Mouse (Mus musculus): ENCODE measurements around the gene Cdca4. TPM values are rescaled to one million over a fixed set of nuclear protein-coding genes. Genes with fewer than 3 reads are reported as not detected.
"Not testable (repeated sequence)": the region's sequence is repeated elsewhere in the genome, so short reads cannot be mapped to it uniquely, and the experiment has no call there.

Cdca4 gene
- total RNA-seq, 4 experiments from 2014 or later = 5.6 to 6.5 (median 6.2) TPM

DNA sequence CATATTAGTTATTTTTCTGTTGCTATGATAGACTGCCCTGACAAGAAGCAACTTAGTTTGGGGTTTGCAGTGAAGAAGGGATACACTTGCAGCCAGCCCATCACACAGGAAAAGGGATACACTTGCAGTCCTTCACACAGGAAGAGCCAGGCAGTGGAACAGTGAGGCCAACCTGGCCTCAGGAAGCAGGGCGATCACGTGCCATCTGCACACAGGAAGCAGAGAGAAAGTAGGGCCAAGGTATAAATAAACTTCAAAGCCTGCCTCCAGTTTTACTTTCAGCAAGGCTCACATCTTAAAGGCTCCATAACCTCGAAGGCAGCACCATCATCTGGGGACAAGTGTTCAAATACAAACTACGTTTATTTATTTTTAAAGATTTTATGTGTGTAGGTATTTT is 6.0 kb downstream of the Cdca4 start:
- DNase-seq (ENCODE audit: low spot score) = no peak

DNA sequence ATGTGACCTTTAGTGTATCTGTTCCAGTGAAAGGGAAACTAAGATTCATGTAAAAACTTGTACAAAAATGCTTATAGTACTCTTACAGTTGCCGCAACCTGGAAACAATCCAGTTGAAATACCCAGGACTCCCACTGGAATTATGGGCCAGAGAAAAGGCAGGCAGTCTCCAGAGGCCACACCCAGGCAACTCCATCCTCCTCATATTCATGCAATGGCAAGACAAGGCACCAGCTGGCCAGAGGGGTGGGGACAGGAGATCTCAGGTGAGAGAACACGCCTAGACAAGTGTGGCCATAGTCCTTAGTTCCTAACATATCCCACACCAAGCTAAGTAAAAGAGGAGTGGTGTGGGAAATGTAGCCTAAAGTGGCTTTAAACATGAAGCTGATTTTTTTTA is 6.5 kb downstream of the Cdca4 start:
- no peak for DNase-seq (ENCODE audit: low spot score)

DNA sequence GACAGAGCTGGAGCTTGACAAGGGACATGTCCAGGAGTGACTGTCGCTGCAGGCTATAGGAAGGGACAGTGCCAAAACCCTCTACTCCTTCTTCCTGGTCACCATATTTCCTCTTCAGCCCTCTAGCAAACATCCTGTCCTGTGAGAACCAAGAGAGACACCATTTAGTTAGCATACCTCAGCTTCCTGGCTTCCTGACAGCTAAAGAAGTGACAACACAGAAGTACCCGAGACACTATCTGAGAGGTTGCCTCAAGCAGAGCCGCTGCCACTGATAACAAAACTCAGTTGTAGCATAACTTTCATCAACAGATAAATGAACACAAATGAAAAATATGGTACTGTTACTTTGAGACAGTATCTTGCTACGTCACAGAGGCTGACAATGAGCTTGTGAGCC is 7.2 kb downstream of the Cdca4 start:
- DNase-seq (ENCODE audit: low spot score) = no peak

DNA sequence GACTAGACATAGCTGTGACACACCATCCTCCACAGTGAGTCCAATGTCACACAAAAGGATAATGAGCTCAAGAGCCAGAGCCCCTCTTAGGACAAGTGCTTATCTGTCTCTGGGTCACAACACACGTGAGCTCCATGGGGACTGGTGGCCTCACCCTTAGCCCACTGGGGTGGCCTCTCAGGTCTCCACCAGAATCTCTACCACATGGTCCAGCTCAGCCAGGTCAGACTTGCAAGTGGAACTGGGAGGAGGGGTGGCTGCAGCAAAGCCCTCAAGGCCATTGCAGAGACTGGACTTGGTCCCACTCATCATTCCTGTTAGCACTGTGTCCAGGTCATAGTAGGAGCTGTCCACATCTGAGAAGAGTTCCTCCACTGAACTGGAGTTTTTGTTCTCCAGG is 8.0 kb downstream of the Cdca4 start:
- no peak for DNase-seq (ENCODE audit: low spot score)

DNA sequence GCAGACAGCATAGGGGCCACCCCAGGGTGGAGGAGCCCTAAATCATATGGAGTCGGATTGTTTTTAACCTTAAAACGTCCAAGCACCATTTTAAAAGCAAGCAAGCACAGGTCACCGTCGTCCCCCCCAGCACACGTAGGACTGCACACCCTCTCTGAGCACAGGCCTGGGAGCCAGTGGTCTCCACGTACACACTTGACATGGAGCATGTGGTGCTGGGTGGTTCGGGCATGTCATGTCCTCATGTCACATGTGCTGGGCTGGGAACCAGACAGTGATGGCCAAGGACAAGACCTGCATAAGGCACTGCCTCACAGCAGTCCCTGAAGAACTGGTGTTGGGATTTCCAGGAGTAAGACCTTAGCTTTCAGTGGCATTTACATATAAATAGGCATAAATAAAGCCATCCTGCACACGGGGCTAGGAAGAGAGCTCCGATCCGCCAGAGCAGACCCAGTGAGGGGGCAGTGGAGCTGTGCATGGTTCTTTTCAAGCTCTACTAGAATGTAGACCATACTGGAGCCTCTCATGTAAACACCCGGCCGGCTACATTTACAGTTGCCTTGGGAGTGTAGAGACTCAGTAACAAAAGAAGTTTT is 8.7 kb downstream of the Cdca4 start:
- DNase-seq (ENCODE audit: low spot score) = no peak

DNA sequence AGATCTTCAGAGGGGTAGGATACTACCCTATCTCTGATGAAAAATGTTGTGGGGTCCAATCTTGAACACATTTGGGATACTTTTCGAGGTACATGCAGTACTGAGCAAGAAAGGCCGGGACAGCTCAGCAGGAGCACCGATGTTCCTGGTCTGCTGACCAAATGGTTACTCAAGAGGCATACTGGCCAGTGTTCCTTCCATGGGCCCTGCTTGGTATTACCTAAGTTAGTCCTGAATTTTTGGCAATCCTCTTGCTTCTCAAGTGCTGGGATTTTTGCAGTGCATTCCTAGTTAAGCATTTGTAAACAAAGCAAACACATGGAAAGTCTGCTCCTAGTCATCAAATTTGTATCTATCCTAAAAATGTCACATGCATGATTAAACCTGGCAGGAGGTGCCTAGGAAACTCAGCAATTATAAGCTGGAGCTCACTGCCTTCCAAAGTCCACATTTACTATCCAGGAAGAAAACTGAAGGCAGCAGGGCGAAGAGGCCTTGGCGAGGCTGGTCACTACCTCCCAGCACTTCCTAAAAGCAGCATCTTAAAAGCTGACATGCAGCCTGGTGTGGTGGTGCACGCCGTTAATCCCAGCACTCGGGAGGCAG is 10.1 kb downstream of the Cdca4 start:
- DNase-seq (ENCODE audit: low spot score) = no peak

DNA sequence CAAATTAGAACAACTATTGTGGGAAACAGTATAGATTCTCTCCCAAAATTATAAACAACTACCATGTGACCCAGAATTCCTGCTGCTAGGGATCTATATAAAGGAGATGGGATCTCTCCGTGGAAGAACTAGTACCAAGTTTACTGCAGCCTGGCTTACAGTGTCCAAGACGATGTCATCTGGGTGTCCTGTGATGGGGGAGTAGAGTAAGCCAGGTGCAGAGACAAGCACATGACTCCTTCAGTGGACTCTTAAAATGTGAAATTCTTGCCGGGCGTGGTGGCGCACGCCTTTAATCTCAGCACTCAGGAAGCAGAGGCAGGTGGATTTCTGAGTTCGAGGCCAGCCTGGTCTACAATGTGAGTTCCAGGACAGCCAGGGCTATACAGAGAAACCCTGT is 12.4 kb downstream of the Cdca4 start:
- not testable (repeated sequence) for DNase-seq (ENCODE audit: low spot score)

DNA sequence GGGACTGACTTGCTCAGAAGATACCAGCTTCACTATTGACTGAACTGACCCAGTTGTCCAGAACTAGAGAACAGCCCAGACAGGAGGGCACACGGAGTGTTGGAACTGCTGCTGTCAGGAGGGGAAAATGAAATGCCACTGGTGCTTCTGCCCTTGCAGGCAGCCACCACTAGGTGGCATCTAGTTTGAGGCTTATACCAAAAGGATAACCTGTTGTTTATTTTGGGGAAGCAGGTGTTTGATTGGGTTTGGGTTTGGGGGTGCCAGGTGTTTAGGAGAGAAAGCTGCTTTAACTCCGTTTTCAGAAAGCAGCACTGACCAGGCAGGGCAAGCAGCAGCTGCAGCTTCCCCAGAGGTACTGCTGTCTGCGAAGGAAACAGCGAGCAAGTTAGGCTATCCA is 12.9 kb downstream of the Cdca4 start:
- no peak for DNase-seq (ENCODE audit: low spot score)

DNA sequence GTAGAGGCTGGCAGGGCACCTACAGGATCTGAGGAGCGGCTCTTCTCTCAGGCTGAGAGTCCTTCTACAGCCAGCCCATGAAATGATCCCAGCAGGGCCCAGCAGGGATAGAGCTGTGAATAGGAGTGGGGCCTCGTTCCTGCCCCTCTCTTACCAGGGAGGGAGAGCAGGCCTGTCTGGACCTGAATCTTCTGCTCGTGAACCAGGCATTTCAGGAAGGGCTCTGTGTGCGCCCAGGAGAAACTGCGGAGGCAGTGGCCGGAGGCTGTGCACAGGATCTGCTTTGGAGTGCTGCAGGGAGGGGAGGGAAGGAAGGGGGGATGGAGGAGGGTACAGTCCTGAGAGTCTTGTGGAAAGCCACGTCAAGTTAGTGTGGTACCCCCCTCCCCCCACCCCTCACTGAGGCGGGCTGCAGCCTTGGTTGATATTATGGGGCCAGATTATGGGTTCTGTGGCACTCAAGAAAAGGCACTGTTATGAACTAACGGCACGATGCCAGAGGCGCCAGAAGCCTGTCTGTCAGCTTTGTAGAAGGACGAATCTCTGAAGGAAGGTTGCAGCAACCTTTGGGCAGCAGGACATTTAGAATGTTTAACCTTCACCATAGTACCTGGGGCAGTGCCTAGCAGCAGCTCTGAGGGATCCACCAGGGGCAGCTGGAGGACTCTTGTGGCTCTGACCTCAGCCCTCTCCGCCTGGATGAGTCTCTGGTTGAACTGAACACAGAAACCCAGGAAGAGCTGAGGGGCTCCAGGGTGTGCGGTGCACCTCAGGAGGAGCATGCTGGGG is 14.3 kb downstream of the Cdca4 start:
- no peak for DNase-seq (ENCODE audit: low spot score)

DNA sequence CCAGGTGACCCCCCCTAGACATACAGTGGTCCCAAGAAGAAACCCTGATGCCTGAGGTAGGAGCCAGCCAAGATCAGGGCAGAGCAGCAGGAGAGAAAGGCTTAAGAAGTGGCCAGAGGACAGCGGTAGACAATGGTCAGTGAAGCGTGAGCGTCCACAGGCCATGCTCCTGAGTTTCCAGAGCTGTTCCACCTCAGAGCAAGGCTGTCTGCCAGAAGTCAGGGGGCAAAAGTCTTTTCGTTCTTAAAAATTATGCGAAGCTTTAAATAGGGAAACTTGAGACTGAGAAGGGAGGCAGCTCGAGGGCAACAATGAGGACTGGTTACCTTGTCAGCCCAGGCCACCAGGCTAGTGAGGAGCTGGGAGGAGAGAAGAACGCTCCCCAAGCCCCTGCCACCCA is 15.9 kb downstream of the Cdca4 start:
- DNase-seq (ENCODE audit: low spot score) = no peak

DNA sequence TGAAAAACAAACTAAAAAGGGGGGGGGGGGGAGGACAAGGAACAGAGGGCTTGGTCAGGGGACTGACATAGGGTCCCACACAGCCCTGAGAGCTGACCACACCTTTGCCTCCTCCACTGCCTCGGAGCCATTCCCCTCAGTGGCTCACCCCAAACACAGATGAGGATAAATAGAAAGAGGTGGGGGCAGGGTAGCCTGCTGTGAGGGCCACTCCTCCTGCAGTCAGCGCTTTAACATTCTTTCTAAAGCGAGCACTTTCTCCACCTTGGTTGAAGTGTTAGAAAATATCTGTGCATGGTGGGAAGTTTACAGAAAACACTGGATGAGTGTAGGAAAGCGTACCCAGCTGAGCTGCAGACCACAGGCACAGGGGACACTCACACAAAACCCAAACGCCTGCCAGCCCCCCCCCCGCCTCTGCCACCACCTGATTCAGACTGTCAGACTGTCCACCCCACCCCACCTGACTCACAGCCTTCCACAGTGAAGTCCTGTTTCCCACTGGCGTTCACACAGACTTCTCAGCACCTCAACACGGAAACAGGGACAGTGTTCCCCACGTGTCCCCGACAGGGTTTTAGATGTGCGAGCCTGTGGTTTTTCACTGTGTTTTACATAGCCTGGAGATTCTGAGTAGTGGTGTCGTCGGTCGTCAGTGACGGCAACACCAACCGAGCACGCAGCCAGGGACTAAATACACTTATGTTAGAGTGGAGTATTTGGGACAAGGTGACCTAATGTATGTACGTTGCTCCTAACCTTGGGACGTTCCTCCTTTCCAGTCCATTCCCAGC is 18.9 kb downstream of the Cdca4 start:
- DNase-seq (ENCODE audit: low spot score) = no peak

DNA sequence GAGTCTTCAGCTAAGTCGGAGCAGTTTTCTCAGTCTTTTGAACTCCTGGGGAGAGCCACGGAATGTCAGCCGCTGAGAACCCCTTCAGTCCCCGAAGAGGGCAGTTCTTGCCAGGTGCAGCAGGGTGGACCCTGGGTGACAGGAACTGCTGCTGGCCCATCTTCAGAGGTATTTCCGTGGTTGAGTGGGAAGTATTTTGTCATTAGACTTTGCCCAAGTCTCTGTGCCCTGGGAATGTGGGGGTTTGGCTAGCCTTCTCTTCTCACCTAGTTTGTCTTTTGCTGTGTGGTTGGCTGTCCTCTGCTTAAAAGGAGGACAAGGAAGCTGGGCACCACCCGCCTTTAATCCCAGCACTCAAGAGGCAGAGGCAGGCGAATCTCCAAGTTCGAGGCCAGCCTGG is 19.6 kb downstream of the Cdca4 start:
- DNase-seq (ENCODE audit: low spot score) = no peak

DNA sequence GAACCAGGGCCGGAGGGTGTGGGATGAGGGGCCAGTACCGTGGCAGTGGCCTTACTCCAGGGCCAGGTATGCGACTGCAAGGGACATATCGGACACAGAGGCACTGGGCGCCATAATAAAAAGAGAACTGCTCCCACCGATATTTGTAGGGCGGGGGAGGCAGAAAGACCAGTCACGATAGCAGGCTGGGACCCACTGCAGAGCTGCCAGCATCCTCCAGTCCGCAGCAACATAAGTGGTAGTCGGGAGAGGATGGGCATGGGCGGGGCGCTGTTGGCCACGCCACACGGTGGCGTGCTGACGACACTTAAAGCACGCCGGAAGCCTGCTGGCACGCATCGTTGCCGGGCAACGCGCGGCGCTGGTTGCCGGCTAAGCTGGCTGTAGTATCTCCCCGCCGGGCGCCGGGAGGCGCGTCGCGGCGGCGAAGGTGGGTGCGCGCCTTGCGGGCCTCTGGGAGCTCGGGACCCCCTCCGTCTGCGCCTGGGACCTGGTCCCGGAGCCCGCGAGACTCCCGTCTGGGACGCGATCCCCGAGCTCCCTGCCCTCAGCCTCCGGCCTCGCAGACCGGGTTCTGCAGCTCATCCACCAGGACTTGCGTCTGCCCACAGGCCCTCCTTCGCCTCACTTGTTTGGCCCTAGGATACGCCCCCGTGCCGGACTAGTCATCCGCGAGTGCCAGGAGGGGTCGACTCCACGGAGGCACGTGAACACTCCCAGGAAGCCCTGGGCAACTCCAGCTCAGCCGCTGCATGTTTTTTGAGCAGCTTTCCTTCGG is 20.4 kb downstream of the Cdca4 start, which contains the start of gene Clba1:
TSS of gene Clba1 (plus strand) at position 351 of the 778 bp plus-strand sequence.
- DNase-seq (ENCODE audit: low spot score) = peak; percentile 88

DNA sequence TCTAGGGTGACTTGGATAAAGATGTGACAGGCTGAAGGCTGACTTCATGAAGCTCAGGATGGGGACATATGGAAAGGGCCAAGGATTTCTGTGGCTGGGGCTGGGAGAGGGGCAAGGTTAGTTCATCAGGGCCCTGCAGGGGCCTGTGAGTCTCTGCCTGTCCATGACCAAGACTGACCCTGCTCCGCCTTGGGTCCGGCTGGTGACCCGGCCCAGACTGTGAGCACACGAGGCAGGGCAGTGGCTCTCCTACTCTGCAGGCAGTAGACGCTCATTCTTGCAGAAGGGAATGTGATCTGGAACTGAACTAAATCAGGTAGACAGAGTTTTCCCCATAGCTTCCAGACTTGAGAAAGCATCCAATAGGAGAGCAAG is 21.0 kb downstream of the Cdca4 start:
- no peak for DNase-seq (ENCODE audit: low spot score)

DNA sequence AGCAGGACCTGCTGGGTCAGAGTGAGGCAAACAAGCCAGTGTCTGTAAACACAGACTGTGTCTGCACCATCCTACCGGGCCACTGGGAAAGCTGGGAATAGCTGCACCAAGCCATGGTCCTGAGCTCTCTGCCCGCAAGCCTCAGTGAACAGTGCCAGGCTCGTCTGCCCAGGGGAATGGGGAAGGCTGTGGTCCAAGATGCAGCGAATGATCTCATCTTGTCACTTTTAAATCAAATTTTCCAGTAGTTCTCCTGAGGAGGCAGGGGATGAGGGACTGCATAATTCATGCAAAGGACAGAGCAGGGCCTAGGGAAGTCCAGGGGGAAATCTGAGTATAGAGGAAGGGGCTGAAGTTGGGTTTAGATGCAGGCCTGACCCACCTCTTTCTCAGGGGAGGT is 21.4 kb downstream of the Cdca4 start:
- DNase-seq (ENCODE audit: low spot score) = no peak

DNA sequence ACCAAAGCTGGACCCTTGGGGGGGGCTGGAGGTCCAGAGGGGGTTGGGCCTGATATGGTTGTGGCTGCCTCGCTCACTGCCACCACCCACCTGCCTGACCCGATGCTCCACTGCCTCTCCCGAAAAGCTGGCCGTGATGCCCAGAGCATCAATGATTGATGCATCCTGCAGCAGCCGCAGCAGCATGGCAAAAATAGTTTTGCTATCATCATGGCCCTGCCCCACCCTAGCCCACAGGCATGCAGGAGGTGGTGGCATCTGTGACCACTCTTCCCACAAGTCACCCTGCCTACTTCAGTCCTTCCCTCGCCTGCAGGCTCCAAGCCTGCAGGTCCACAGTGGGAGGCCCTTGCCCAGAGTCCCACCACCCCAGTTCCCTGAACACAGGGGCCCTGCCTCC is 23.2 kb downstream of the Cdca4 start:
- DNase-seq (ENCODE audit: low spot score) = no peak

DNA sequence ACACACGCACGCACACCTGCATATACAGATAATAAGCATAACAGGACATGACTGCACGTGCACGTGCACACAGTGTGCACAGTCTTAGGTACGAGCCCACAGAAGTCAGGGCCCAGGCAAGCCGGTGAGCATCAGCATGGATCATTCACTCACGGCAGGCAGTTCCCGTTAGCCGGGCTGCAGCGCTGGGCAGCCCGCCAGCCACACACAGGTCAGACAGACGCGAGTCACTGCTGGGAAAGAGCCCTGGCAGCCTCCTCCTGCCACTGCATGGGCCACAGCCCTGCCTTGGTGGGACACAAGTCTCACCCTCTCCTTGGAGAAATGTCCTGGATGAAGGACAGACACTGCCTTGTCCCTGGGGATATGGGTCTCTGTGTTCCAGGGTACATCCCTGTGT is 25.2 kb downstream of the Cdca4 start:
- DNase-seq (ENCODE audit: low spot score) = no peak

DNA sequence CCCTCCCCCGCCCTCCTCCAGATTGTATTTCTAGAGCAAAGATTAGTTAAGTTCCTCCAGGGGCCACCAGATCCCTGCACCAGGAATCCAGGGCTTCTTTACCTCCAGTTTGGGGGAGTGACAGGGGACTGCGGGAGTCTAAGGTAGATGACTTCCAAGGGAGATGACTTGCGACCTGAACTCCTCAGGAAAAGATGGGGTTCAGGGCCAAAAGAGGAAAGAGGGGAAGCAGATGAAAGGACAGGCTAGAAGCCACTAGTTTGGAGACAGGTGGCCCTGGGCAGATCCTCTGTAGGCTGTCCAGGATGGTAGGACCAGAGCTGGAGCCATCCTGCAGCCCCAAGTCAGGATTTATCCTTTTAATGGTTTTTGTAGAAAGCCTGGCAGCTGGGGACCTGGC is 26.3 kb downstream of the Cdca4 start:
- DNase-seq (ENCODE audit: low spot score) = no peak

DNA sequence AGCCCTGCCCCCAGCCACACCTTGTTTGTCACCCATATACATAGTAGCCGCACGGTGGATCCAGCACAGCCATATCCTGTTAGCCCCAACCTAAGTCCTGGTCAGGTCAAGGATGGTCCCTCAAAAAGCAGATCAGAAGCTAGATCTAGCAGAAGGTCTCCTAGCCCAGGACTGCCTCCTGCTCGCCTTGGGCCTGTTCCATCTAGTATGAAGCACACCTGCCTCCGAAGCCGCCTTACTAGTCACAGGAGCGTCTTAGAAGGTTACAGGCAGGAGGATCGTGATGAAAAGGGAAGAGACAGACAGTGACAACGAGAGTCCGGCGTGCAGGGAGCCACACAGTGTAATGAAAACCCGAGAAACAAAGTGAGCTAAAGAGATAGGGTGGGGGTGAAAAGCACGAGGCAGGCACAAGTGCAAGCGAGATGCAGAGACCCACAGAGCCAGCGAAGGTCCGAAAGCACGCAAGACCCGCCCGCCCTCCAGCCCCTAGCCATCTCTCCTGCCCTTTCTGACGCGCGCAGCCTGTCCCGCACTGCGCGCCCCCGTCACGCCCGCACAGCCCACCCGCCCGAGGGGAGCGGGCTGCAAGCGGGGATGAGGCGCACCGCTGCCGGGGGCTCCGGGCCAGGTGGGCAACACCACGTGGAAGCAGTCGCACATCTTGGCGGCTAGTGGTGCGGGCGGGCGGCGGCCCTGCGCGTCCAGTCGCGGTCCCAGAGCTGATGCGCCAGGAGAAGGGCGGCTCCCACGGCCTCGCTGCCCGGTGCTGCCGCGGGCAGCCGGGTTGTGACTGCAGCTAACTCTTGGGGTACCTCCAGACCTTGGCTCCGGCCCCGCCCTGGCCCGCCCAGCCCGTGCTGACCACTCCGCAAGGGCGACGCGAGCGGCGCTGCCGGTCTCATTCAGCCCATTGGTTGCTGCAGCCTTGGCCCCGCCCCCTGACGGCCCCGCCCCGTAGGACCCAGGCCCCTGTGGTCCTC is 27.1 kb downstream of the Cdca4 start, which contains the start of gene Ahnak2:
TSS of gene Ahnak2 (minus strand) at position 794 of the 983 bp plus-strand sequence.
- DNase-seq (ENCODE audit: low spot score) = no peak

DNA sequence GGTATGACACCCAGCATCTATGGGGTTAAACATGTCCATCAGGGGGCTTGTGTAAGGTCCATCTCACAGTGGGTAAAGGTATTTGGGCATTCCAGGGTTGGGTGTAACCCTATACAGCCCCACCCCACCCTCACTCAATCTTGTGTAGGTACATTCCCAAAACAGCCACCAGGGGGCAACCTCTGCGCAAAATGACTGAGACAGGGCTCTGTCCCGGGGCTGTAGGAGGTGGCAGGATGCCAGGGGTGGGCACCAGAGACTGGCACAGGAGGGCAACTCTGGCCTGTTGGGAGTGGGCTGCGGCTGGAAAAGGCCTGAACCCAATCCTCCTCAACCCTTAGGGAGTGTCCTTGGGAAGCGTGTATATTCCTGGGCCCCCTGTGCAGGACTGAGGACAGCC is 28.7 kb downstream of the Cdca4 start:
- DNase-seq (ENCODE audit: low spot score) = no peak

Measured in heart, adult 8-10 months (tissue).